Mouse (Mus musculus): ENCODE results near the gene Ankle1. TPM values are rescaled to one million over a fixed set of nuclear protein-coding genes. Genes with fewer than 3 reads are reported as not detected.

The Ankle1 gene
- polyA plus RNA-seq (2016; fragmentation: Nextera tagmentation; extraction: Ambion mirVana) = 49.6 and 51.6 TPM in 2 replicates

GRCm38 (mm10) chr8:71405401-71406098 is at the start of gene Ankle1:
Gene Ankle1 (plus strand): TSS chr8:71406010.
- peak; percentile 97 for DNase-seq (ENCODE audit: low spot score)
- H3K4me1 ChIP-seq = peaks cover 33% of the 10 kb centered on the region
- WGBS = 18% methylated on average over 33 of the region's 33 CpGs
- peaks cover 52% of the 10 kb centered on the region for H3K36me3 ChIP-seq
- H3K4me3 ChIP-seq = peak within 1 kb of the TSS; percentile 93
- peak within 1 kb of the TSS; percentile 92 for H3K27ac ChIP-seq (replicated peaks)
- no peaks in the 10 kb centered on the region for H3K27me3 ChIP-seq (ENCODE audit: low read depth, poor library complexity, severe bottlenecking)
- H3K9me3 ChIP-seq (replicated peaks) = no peaks in the 10 kb centered on the region

GRCm38 (mm10) chr8:71358026-71358425 is 47.8 kb upstream of the Ankle1 start:
- peaks cover 84% of the 10 kb centered on the region for H3K36me3 ChIP-seq
- H3K27ac ChIP-seq (replicated peaks) = no peak overlapping the region
- no peak for DNase-seq (ENCODE audit: low spot score)
- no peaks in the 10 kb centered on the region for H3K4me1 ChIP-seq
- H3K9me3 ChIP-seq (replicated peaks) = no peaks in the 10 kb centered on the region
- no peak overlapping the region for H3K4me3 ChIP-seq
- H3K27me3 ChIP-seq (ENCODE audit: low read depth, poor library complexity, severe bottlenecking) = no peaks in the 10 kb centered on the region
- 86% methylated on average over 3 of the region's 3 CpGs for WGBS

- no peaks in the 10 kb centered on the region for H3K9me3 ChIP-seq (replicated peaks)
- peak; percentile 91 for DNase-seq (ENCODE audit: low spot score)
- peaks cover 36% of the 10 kb centered on the region for H3K4me1 ChIP-seq
- H3K36me3 ChIP-seq = peaks cover 20% of the 10 kb centered on the region
- 0% methylated on average over 56 of the region's 56 CpGs for WGBS
- H3K4me3 ChIP-seq = peak within 1 kb of the TSS; percentile 72
- no peaks in the 10 kb centered on the region for H3K27me3 ChIP-seq (ENCODE audit: low read depth, poor library complexity, severe bottlenecking)
- peak within 1 kb of the TSS; percentile 92 for H3K27ac ChIP-seq (replicated peaks)
These were observed 38.9 kb upstream of the Ankle1 start, which contains the start of gene Use1 for GRCm38 (mm10) chr8:71366771-71367528. Gene Use1 (plus strand): TSS chr8:71366848.

GRCm38 (mm10) chr8:71367529-71368176 is 38.2 kb upstream of the Ankle1 start:
- WGBS = 60% methylated on average over 17 of the region's 17 CpGs
- H3K36me3 ChIP-seq = peaks cover 27% of the 10 kb centered on the region

GRCm38 (mm10) chr8:71368366-71368765 is 37.4 kb upstream of the Ankle1 start:
- no peaks in the 10 kb centered on the region for H3K9me3 ChIP-seq (replicated peaks)
- H3K27me3 ChIP-seq (ENCODE audit: low read depth, poor library complexity, severe bottlenecking) = no peaks in the 10 kb centered on the region
- peaks cover 34% of the 10 kb centered on the region for H3K36me3 ChIP-seq
- H3K4me1 ChIP-seq = peaks cover 36% of the 10 kb centered on the region
- DNase-seq (ENCODE audit: low spot score) = no peak
- no peak overlapping the region for H3K27ac ChIP-seq (replicated peaks)
- H3K4me3 ChIP-seq = peak overlapping the region; percentile 72; the same call in 1 of the 2 replicates

More at GRCm38 (mm10) chr8:71367529-71368176, 38.2 kb upstream of the Ankle1 start:
- H3K4me1 ChIP-seq = peaks cover 36% of the 10 kb centered on the region
- peak overlapping the region; percentile 92 for H3K27ac ChIP-seq (replicated peaks)
- H3K27me3 ChIP-seq (ENCODE audit: low read depth, poor library complexity, severe bottlenecking) = no peaks in the 10 kb centered on the region
- no peaks in the 10 kb centered on the region for H3K9me3 ChIP-seq (replicated peaks)
- no peak for DNase-seq (ENCODE audit: low spot score)
- H3K4me3 ChIP-seq = peak overlapping the region; percentile 72

- peak overlapping the region; percentile 11; the same call in 1 of the 2 replicates for H3K4me3 ChIP-seq
- WGBS = 89% methylated on average over 10 of the region's 10 CpGs
- no peaks in the 10 kb centered on the region for H3K27me3 ChIP-seq (ENCODE audit: low read depth, poor library complexity, severe bottlenecking)
- H3K36me3 ChIP-seq = peaks cover 43% of the 10 kb centered on the region
- DNase-seq (ENCODE audit: low spot score) = no peak
- H3K9me3 ChIP-seq (replicated peaks) = no peaks in the 10 kb centered on the region
- H3K27ac ChIP-seq (replicated peaks) = no peak overlapping the region
- peaks cover 36% of the 10 kb centered on the region for H3K4me1 ChIP-seq
These were observed 36.6 kb upstream of the Ankle1 start for GRCm38 (mm10) chr8:71369040-71369718.

GRCm38 (mm10) chr8:71370711-71371235 is 35.0 kb upstream of the Ankle1 start:
- DNase-seq (ENCODE audit: low spot score) = no peak
- Histone ChIP-seq H3K27me3 (ENCODE audit: low read depth, poor library complexity, severe bottlenecking) (no peaks in the 10 kb centered on the region), H3K4me1 (peaks cover 50% of the 10 kb centered on the region), H3K27ac (replicated peaks) (peak overlapping the region; percentile 82), H3K36me3 (peaks cover 59% of the 10 kb centered on the region), H3K4me3 (peak overlapping the region; percentile 69), H3K9me3 (replicated peaks) (no peaks in the 10 kb centered on the region)
- 31% methylated on average over 5 of the region's 5 CpGs for WGBS

- H3K4me3 ChIP-seq = peak within 1 kb of the TSS; percentile 69
- no peaks in the 10 kb centered on the region for H3K9me3 ChIP-seq (replicated peaks)
- peak; percentile 98 for DNase-seq (ENCODE audit: low spot score)
- peaks cover 51% of the 10 kb centered on the region for H3K4me1 ChIP-seq
- H3K27me3 ChIP-seq (ENCODE audit: low read depth, poor library complexity, severe bottlenecking) = 0 out of 2 replicates have a peak, but pooled peaks cover under 1% of the 10 kb centered on the region
- H3K27ac ChIP-seq (replicated peaks) = peak within 1 kb of the TSS; percentile 82
- H3K36me3 ChIP-seq = peaks cover 64% of the 10 kb centered on the region
- WGBS = under 1% methylated on average over 68 of the region's 68 CpGs
These were observed 34.5 kb upstream of the Ankle1 start, which contains the start of gene Ocel1 for GRCm38 (mm10) chr8:71371236-71371848. Gene Ocel1 (plus strand): TSS chr8:71371298.

- 85% methylated on average over 12 of the region's 12 CpGs for WGBS
- H3K36me3 ChIP-seq = peaks cover 75% of the 10 kb centered on the region
These were observed 33.4 kb upstream of the Ankle1 start for GRCm38 (mm10) chr8:71372427-71372826.

GRCm38 (mm10) chr8:71373000-71373399 is 32.8 kb upstream of the Ankle1 start:
- Histone ChIP-seq H3K9me3 (replicated peaks) (no peaks in the 10 kb centered on the region), H3K36me3 (peaks cover 81% of the 10 kb centered on the region), H3K27ac (replicated peaks) (no peak overlapping the region), H3K4me1 (peaks cover 57% of the 10 kb centered on the region), H3K27me3 (ENCODE audit: low read depth, poor library complexity, severe bottlenecking) (peaks cover 17% of the 10 kb centered on the region), H3K4me3 (no peak overlapping the region)
- no peak for DNase-seq (ENCODE audit: low spot score)
- WGBS = 90% methylated on average over 3 of the region's 3 CpGs

More at GRCm38 (mm10) chr8:71372427-71372826, 33.4 kb upstream of the Ankle1 start:
- H3K27ac ChIP-seq (replicated peaks) = no peak overlapping the region
- no peak overlapping the region for H3K4me3 ChIP-seq
- peaks cover 57% of the 10 kb centered on the region for H3K4me1 ChIP-seq
- H3K9me3 ChIP-seq (replicated peaks) = no peaks in the 10 kb centered on the region
- peak; percentile 27 for DNase-seq (ENCODE audit: low spot score)
- H3K27me3 ChIP-seq (ENCODE audit: low read depth, poor library complexity, severe bottlenecking) = peaks cover 11% of the 10 kb centered on the region

GRCm38 (mm10) chr8:71374616-71375206 is 31.1 kb upstream of the Ankle1 start:
- peak; percentile 33 for DNase-seq (ENCODE audit: low spot score)
- H3K36me3 ChIP-seq = peaks cover 80% of the 10 kb centered on the region
- H3K9me3 ChIP-seq (replicated peaks) = no peaks in the 10 kb centered on the region
- no peak overlapping the region for H3K27ac ChIP-seq (replicated peaks)
- H3K27me3 ChIP-seq (ENCODE audit: low read depth, poor library complexity, severe bottlenecking) = peaks cover 17% of the 10 kb centered on the region
- H3K4me3 ChIP-seq = peak overlapping the region; percentile 47
- H3K4me1 ChIP-seq = peaks cover 65% of the 10 kb centered on the region
- WGBS = 74% methylated on average over 17 of the region's 17 CpGs

Measured in midbrain, embryonic 10.5 days (tissue).